Mouse (Mus musculus) adrenal gland, adult 8-10 months (tissue): ENCODE results near the gene Hsd3b7. TPM values are rescaled to one million over a fixed set of nuclear protein-coding genes. Genes with fewer than 3 reads are reported as not detected.
"Not testable (repeated sequence)": the region's sequence is repeated elsewhere in the genome, so short reads cannot be mapped to it uniquely, and the experiment has no call there.

Experiments used
- DNase-seq: peaks from one replicate; pipeline ENCODE4 v3.0.0; 2022
- total RNA-seq, 4 experiments: library from RNA; stranded (reverse); gene quantifications; 2 replicates each; pipeline ENCODE4 v1.2.4; 2022

Gene Hsd3b7
- total RNA-seq, result 10 to 100 TPM; 33.8 to 44.9 (median 41.5) TPM

GRCm38 (mm10) chr7:127800435-127801009, at the start of gene Hsd3b7:
Gene Hsd3b7 (plus strand): TSS chr7:127800604.
- peak; percentile 92 for DNase-seq

- DNase-seq, result no peak
Observed at GRCm38 (mm10) chr7:127751619-127752018, 48.8 kb upstream of the Hsd3b7 start.

- no peak for DNase-seq
Observed at GRCm38 (mm10) chr7:127752069-127752468, 48.3 kb upstream of the Hsd3b7 start.

GRCm38 (mm10) chr7:127753158-127753557, 47.2 kb upstream of the Hsd3b7 start:
- DNase-seq, result no peak

- no peak for DNase-seq
Observed at GRCm38 (mm10) chr7:127753741-127754140, 46.7 kb upstream of the Hsd3b7 start.

- DNase-seq, result no peak
Observed at GRCm38 (mm10) chr7:127759716-127760115, 40.7 kb upstream of the Hsd3b7 start.

- DNase-seq, result no peak
Observed at GRCm38 (mm10) chr7:127760478-127760877, 39.9 kb upstream of the Hsd3b7 start.

GRCm38 (mm10) chr7:127761026-127761425, 39.4 kb upstream of the Hsd3b7 start:
- DNase-seq, result peak; percentile 32

GRCm38 (mm10) chr7:127763642-127764041, 36.8 kb upstream of the Hsd3b7 start:
- DNase-seq, result no peak

GRCm38 (mm10) chr7:127765756-127766155, 34.6 kb upstream of the Hsd3b7 start:
- DNase-seq, result no peak

- no peak for DNase-seq
Observed at GRCm38 (mm10) chr7:127766851-127767609, 33.4 kb upstream of the Hsd3b7 start.

- peak; percentile 36 for DNase-seq
Observed at GRCm38 (mm10) chr7:127767671-127768345, 32.6 kb upstream of the Hsd3b7 start.

- peak; percentile 56 for DNase-seq
Observed at GRCm38 (mm10) chr7:127768346-127768996, 31.9 kb upstream of the Hsd3b7 start.

- DNase-seq, result peak; percentile 97
Observed at GRCm38 (mm10) chr7:127768997-127769593, 31.3 kb upstream of the Hsd3b7 start.

- DNase-seq, result peak; percentile 88
Observed at GRCm38 (mm10) chr7:127769651-127770038, 30.8 kb upstream of the Hsd3b7 start, which contains the start of gene Orai3. Gene Orai3 (plus strand): TSS chr7:127769815.

GRCm38 (mm10) chr7:127770039-127770905, 30.1 kb upstream of the Hsd3b7 start:
- no peak for DNase-seq

- DNase-seq, result no peak
Observed at GRCm38 (mm10) chr7:127771262-127771661, 29.1 kb upstream of the Hsd3b7 start.

GRCm38 (mm10) chr7:127772080-127772479, 28.3 kb upstream of the Hsd3b7 start:
- DNase-seq, result no peak

GRCm38 (mm10) chr7:127772557-127772956, 27.8 kb upstream of the Hsd3b7 start:
- no peak for DNase-seq

- peak; percentile 70 for DNase-seq
Observed at GRCm38 (mm10) chr7:127773664-127774384, 26.6 kb upstream of the Hsd3b7 start.

GRCm38 (mm10) chr7:127775837-127776236, 24.6 kb upstream of the Hsd3b7 start:
- not testable (repeated sequence) for DNase-seq
